Mouse (Mus musculus) E14TG2a.4 (cell line): ENCODE measurements at regions not wholly inside any gene's neighbourhood (a gene's known extent, or its start where the extent isn't known, plus 50 kb on each side); places are given as distances from the start of the nearest gene placed in this dataset.

Experiments
- H3K27me3 ChIP-seq: 2 replicates; pipeline ENCODE4 v1.6.1; 2014; ENCODE audit warnings: low read length, control low read depth; ENCODE audit not compliant: insufficient read depth
- H3K36me3 ChIP-seq: 2 replicates; pipeline ENCODE4 v1.6.1; 2014; ENCODE audit warnings: low read length, control low read depth; ENCODE audit not compliant: insufficient read depth
- H3K4me1 ChIP-seq: replicated peaks from 2 replicates; pipeline ENCODE4 v1.6.1; 2014; ENCODE audit warnings: low read depth, low read length, control low read depth
- H3K4me3 ChIP-seq: replicated peaks from 2 replicates; pipeline ENCODE4 v1.5.1; 2014; ENCODE audit warnings: mild to moderate bottlenecking, low read length
- H3K9me3 ChIP-seq: 2 replicates; pipeline ENCODE4 v1.6.1; 2014; ENCODE audit warnings: low read length, control low read depth
- CTCF ChIP-seq: conservative IDR thresholded peaks from 2 replicates; pipeline ENCODE4 v1.5.1; 2014; ENCODE audit warnings: low read length
- NANOG ChIP-seq: IDR thresholded peaks from 2 replicates; pipeline ENCODE4 v1.6.1; 2014; ENCODE audit warnings: borderline replicate concordance, low read length, mixed read lengths
- POU5F1 ChIP-seq: IDR thresholded peaks from 2 replicates; pipeline ENCODE4 v1.6.1; 2014; ENCODE audit warnings: low read length, borderline replicate concordance

DNA sequence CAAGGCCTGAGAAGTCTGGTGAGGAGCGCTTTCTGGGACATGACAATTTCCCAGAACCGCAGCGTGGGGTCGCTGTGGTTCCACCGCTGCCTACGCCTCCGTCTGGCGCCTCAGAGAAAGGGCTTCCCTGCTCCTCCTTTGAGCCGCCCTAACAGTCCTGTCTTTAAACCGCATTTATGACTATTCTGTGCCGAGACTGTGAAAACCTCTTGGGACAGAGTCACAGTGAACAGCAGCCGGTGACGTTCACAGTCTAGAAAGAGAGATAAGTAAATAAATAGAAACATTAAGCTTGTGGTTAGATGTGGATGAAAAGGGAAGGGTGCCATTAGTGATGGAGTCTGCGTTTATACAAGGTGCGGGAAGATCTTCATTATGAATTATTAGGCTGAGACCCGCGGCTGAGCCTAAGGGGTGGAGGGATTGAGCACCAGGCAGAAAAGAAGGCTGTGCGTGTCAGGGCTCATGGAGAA lies 59.1 kb upstream of the Ssx2ip start:
- peak; percentile 86 for TF ChIP-seq CTCF
- TF ChIP-seq NANOG = no peak
- no peak for TF ChIP-seq POU5F1
- Histone ChIP-seq H3K4me1 (peaks cover 30% of the 10 kb centered on the region), H3K9me3 (no peaks in the 10 kb centered on the region), H3K27me3 (peaks cover 13% of the 10 kb centered on the region), H3K4me3 (no peak overlapping the region), H3K36me3 (no peaks in the 10 kb centered on the region)

DNA sequence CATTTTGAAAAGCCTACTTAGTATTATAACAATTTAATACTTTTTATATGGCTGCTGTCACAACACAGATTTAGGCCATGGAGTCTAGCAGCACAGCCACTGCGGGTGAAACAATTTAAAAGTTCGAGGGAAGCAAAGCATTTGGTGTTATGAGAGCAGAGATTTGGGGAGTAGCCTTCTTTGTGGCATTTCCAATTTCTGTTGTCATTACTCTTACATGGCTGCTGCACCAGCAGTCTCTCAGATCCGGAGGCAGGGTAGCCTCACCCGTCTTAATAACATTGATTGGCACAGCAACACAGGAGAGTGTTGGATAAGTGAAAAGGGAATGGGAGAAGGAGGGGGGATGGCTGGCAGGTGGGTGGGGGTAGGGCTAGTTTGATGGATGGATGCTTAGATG lies 58.5 kb upstream of the Ssx2ip start:
- H3K4me3 ChIP-seq = no peak overlapping the region
- TF ChIP-seq NANOG (no peak), CTCF (no peak), POU5F1 (no peak)
- H3K36me3 ChIP-seq = no peaks in the 10 kb centered on the region
- peaks cover 13% of the 10 kb centered on the region for H3K27me3 ChIP-seq
- no peaks in the 10 kb centered on the region for H3K9me3 ChIP-seq
- peaks cover 33% of the 10 kb centered on the region for H3K4me1 ChIP-seq

DNA sequence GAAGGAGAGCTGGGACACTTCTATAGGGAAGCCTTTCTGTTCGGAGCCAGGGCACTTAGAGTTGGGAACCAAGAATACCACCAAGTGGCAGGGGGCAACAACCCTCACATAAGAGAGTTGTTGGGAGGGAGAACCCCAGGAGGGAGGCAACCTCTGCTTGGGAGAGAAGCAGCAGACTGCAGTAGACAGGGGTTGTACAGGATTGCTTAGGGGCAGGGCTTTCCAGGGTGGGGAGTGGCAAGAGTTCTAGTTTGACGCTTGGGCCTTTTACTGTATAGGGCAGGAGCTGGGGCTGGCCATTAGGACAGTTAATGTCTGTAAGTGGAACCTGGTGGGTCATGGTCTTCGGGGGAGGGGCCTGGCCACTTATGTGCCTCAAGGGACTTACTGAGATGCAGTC lies 57.1 kb upstream of the Ssx2ip start:
- no peaks in the 10 kb centered on the region for H3K36me3 ChIP-seq
- no peak overlapping the region for H3K4me3 ChIP-seq
- TF ChIP-seq NANOG = no peak
- TF ChIP-seq CTCF = no peak
- TF ChIP-seq POU5F1 = no peak
- H3K4me1 ChIP-seq = peaks cover 37% of the 10 kb centered on the region
- H3K27me3 ChIP-seq = peaks cover 13% of the 10 kb centered on the region
- H3K9me3 ChIP-seq = no peaks in the 10 kb centered on the region

DNA sequence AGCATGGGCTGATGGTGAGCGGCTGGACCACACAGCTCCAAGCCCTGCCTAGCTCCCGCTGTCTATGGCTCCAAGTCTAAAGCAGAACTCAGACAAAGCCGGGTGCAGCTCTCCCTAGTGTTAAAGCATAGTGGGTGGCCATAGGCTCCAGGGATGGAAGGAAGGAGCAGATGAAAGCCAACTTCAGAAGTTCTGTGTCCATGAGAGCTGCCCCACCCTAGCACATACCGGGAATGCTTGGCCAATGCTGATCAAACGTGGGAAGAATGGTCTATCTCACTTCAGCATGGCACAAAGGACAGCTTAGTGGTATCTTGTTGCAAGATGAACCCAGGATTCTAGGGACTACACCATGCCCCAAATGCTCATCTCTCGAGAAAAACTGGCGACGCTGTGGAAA lies 55.5 kb upstream of the Ssx2ip start:
- TF ChIP-seq CTCF = no peak
- TF ChIP-seq NANOG = no peak
- TF ChIP-seq POU5F1 = no peak
- Histone ChIP-seq H3K4me1 (peaks cover 41% of the 10 kb centered on the region), H3K9me3 (no peaks in the 10 kb centered on the region), H3K27me3 (peaks cover 7% of the 10 kb centered on the region; the same call in 1 of the 2 replicates), H3K4me3 (no peak overlapping the region), H3K36me3 (no peaks in the 10 kb centered on the region)

DNA sequence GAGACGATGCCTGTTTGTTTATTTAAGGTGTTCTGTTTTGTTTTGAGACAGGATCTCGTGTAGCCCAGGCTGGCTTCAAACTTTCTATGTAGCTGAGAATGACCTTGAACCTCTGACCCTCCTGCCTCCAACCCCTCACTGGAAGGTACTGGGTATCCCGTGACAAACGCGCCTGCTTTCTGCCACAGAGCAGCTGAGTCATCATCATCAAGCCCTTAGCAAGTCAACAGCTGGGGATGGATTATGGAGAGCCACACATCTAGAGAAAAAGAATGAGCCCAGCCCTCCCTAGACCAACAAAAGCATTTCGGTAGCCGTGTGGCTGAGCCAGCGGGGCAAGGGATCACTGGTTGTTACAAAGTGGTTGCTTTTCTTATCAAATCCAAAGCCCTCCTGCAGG lies 55.0 kb upstream of the Ssx2ip start:
- Histone ChIP-seq H3K27me3 (peaks cover 7% of the 10 kb centered on the region; the same call in 1 of the 2 replicates), H3K36me3 (no peaks in the 10 kb centered on the region), H3K4me3 (no peak overlapping the region), H3K4me1 (peaks cover 41% of the 10 kb centered on the region), H3K9me3 (no peaks in the 10 kb centered on the region)
- TF ChIP-seq NANOG = no peak
- TF ChIP-seq POU5F1 = no peak
- TF ChIP-seq CTCF = no peak

DNA sequence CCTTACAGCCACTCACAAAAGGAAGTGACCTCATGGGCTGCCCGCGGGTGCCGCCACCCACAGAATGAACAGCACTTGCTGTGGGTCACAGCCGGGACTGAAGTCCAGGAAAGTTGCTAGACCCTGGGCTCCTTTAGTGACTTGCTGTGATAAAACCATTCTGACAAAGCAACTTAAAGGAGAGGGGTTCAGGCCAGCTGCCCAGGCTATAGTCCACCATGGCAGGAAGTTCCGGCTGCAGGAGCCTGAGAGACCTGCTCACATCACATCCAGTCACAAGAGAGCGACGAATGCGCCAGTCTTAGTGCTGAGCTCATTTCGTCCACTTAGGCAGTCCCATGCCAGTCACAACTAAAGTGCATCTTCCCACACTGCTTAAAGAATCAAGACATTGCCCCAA lies 54.3 kb upstream of the Ssx2ip start:
- Histone ChIP-seq H3K27me3 (peaks cover 11% of the 10 kb centered on the region; the same call in 1 of the 2 replicates), H3K4me3 (no peak overlapping the region), H3K36me3 (no peaks in the 10 kb centered on the region), H3K4me1 (peaks cover 41% of the 10 kb centered on the region), H3K9me3 (no peaks in the 10 kb centered on the region)
- TF ChIP-seq NANOG (no peak), POU5F1 (no peak), CTCF (no peak)

DNA sequence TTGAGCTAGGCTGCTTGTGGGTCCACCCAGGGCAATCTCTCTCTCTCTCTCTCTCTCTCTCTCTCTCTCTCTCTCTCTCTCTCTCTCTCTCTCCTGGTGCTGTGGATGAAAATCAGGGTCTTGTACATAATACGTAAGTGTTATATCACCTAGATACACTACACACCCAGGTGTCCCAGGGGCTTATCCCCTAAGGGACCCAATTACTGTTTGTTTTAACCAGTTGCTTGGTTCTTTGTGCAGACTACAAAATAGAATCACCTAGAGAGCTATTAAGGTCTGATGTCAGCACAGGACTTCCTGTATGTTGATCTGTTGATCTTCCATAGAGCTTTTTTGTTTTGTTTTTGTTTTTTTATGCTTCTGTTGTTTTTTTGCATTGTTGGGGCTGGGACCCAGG lies 53.0 kb upstream of the Ssx2ip start:
- Histone ChIP-seq H3K4me1 (peaks cover 38% of the 10 kb centered on the region), H3K4me3 (no peak overlapping the region), H3K36me3 (no peaks in the 10 kb centered on the region), H3K9me3 (no peaks in the 10 kb centered on the region), H3K27me3 (peaks cover 16% of the 10 kb centered on the region; the same call in 1 of the 2 replicates)
- TF ChIP-seq CTCF = no peak
- no peak for TF ChIP-seq NANOG
- no peak for TF ChIP-seq POU5F1

DNA sequence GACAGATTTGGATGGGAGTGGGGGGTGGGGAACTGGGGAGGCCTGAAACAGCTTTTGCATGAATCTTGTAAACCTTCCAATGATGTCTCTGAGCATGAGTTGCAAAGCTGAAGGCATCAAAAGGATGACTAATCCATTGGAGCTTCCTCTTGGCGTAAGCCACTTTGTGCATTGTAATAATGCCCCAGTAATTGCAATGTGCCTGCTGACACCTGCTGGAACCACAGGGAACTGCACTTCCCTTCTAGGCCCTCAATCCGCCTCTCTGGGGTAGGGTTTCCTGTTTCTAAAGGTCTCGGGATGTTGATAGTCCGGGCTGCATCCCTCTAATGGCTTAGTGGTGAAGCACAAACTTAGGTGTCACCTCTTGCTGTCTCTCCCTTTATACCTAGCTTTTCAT lies 52.3 kb upstream of the Ssx2ip start:
- Histone ChIP-seq H3K4me1 (peaks cover 38% of the 10 kb centered on the region), H3K4me3 (no peak overlapping the region), H3K36me3 (no peaks in the 10 kb centered on the region), H3K9me3 (no peaks in the 10 kb centered on the region), H3K27me3 (peaks cover 14% of the 10 kb centered on the region; the same call in 1 of the 2 replicates)
- TF ChIP-seq POU5F1 = no peak
- TF ChIP-seq NANOG = no peak
- peak; percentile 98 for TF ChIP-seq CTCF

DNA sequence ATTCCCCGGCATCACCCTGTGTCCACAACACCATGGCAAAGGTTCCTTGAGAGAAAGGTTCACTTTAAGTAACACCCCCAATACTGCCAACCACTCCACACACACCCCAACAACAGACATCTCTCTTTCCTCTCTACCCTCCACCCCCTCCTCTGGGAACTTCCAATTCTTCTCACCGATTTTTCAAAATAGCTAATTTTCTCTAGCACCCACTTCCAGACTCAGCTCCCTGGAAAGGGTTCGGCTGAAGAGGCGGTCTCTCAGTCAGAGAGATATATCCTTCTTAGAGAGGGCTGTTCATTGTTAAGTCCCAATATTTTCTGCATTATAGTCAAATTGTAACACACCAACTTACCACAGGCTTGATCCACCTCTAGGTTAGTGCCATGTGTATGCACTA lies 50.5 kb upstream of the Ssx2ip start:
- H3K36me3 ChIP-seq = no peaks in the 10 kb centered on the region
- no peak overlapping the region for H3K4me3 ChIP-seq
- no peaks in the 10 kb centered on the region for H3K9me3 ChIP-seq
- no peak for TF ChIP-seq NANOG
- TF ChIP-seq POU5F1 = no peak
- TF ChIP-seq CTCF = no peak
- peaks cover 25% of the 10 kb centered on the region for H3K4me1 ChIP-seq
- H3K27me3 ChIP-seq = peaks cover 8% of the 10 kb centered on the region; the same call in 1 of the 2 replicates
